Mouse (Mus musculus): Measurements from ENCODE around the gene Cdh16. TPM values are rescaled to one million over a fixed set of nuclear protein-coding genes. Genes with fewer than 3 reads are reported as not detected.

Cdh16 gene
- polyA plus RNA-seq, 1 experiment from 2014 or later, result not detected

DNA sequence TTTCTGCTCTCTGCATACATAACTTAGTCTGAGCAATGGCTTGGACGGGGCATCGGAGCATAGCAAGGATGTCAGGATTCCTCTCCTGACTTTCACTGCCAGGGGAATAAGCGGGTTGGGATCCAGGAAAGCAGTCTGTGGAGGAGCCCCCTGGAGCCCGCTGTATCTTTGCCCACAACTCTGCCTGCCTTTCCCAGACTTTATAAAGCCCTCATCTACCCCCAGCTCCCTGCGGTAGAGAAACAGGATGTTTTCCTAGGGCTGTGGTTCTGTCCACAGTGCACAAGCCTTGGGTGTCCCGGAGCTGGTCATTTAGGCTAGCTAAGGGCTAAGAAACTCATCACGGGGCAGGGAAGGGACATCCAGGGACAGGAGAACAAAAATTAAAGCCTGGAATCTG, 22.8 kb downstream of the Cdh16 start:
- Histone ChIP-seq H3K9me3 (ENCODE audit: control insufficient read depth) (no peaks in the 10 kb centered on the region), H3K4me3 (ENCODE audit: low read depth, low read length) (no peak overlapping the region), H3K27ac (ENCODE audit: low read depth, low read length) (no peak overlapping the region), H3K36me3 (ENCODE audit: control insufficient read depth, insufficient read depth) (peaks cover 3% of the 10 kb centered on the region; the same call in 1 of the 2 replicates), H3K4me1 (replicated peaks; ENCODE audit: control insufficient read depth, insufficient read depth, low read length) (peaks cover 5% of the 10 kb centered on the region; the same call in 1 of the 2 replicates), H3K27me3 (replicated peaks; ENCODE audit: control insufficient read depth, insufficient read depth, low read length) (no peaks in the 10 kb centered on the region), H3K9ac (ENCODE audit: low read depth, low read length) (no peak overlapping the region), H3K4me2 (replicated peaks; ENCODE audit: low read depth) (peak overlapping the region; percentile 59; the same call in 1 of the 2 replicates)
- no peak for ATAC-seq
- 32% methylated on average over 7 of the region's 7 CpGs for WGBS
- no peak for TF ChIP-seq CTCF (IDR thresholded peaks at IDR 0.05; ENCODE audit: low read depth)

- H3K9ac ChIP-seq (ENCODE audit: low read depth, low read length), result no peak overlapping the region
- H3K4me3 ChIP-seq (ENCODE audit: low read depth, low read length), result no peak overlapping the region
- no peak overlapping the region for H3K4me2 ChIP-seq (replicated peaks; ENCODE audit: low read depth)
- peaks cover 5% of the 10 kb centered on the region; the same call in 1 of the 2 replicates for H3K4me1 ChIP-seq (replicated peaks; ENCODE audit: control insufficient read depth, insufficient read depth, low read length)
- no peaks in the 10 kb centered on the region for H3K9me3 ChIP-seq (ENCODE audit: control insufficient read depth)
- no peak for ATAC-seq
- WGBS, result 34% methylated on average over 6 of the region's 6 CpGs
- H3K36me3 ChIP-seq (ENCODE audit: control insufficient read depth, insufficient read depth), result peaks cover 28% of the 10 kb centered on the region
- H3K27me3 ChIP-seq (replicated peaks; ENCODE audit: control insufficient read depth, insufficient read depth, low read length), result no peaks in the 10 kb centered on the region
- H3K27ac ChIP-seq (ENCODE audit: low read depth, low read length), result no peak overlapping the region
- no peak for TF ChIP-seq CTCF (IDR thresholded peaks at IDR 0.05; ENCODE audit: low read depth)
These were observed 25.7 kb downstream of the Cdh16 start for GRCm38 (mm10) chr8:104598496-104598895.

GRCm38 (mm10) chr8:104597656-104598055, 26.5 kb downstream of the Cdh16 start:
- Histone ChIP-seq H3K9me3 (ENCODE audit: control insufficient read depth) (no peaks in the 10 kb centered on the region), H3K9ac (ENCODE audit: low read depth, low read length) (no peak overlapping the region), H3K4me3 (ENCODE audit: low read depth, low read length) (no peak overlapping the region), H3K4me1 (replicated peaks; ENCODE audit: control insufficient read depth, insufficient read depth, low read length) (peaks cover 5% of the 10 kb centered on the region; the same call in 1 of the 2 replicates), H3K36me3 (ENCODE audit: control insufficient read depth, insufficient read depth) (peaks cover 29% of the 10 kb centered on the region), H3K27me3 (replicated peaks; ENCODE audit: control insufficient read depth, insufficient read depth, low read length) (no peaks in the 10 kb centered on the region), H3K4me2 (replicated peaks; ENCODE audit: low read depth) (no peak overlapping the region), H3K27ac (ENCODE audit: low read depth, low read length) (no peak overlapping the region)
- no peak for TF ChIP-seq CTCF (IDR thresholded peaks at IDR 0.05; ENCODE audit: low read depth)
- no peak for ATAC-seq
- 63% methylated on average over 6 of the region's 6 CpGs for WGBS

DNA sequence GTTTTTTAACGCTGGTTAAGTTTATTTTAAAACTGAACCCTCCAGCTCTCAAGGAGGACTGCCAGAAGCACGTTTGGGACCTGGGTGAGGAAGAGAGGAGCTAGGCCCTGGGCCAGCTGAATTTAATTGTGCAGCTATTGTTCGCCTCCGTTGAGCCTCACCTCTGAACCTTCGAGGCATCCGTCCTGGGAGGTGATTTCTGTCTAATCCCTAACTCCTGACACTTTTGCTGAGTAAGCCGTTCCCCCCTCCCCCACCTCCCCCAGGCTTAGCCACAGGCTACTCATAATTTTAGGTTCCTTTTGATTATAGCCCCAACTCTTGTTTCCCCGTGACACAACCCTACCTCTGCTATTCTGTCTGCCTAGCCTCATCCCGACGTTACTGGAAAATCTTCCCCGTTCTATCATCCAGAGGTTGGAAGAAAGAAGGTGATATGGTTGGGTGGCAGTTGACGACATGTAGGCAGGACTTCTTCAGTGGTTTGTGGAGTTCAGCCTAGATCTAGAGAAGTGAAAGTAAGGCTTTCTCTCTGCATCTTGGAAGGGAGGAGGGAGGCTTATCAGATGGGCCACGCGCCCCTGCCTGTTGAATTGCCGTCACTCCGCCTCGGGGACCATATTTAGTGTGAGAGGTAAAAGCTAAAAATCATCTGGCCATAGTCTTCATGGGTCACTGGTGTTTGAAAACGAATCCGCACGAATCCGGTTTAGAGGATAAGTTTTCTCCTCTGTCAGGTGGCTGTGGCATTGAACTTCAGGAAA, 28.2 kb downstream of the Cdh16 start:
- no peak for ATAC-seq
- H3K36me3 ChIP-seq (ENCODE audit: control insufficient read depth, insufficient read depth), result peaks cover 29% of the 10 kb centered on the region
- no peaks in the 10 kb centered on the region; the same call in 1 of the 2 replicates for H3K4me1 ChIP-seq (replicated peaks; ENCODE audit: control insufficient read depth, insufficient read depth, low read length)
- no peaks in the 10 kb centered on the region for H3K9me3 ChIP-seq (ENCODE audit: control insufficient read depth)
- TF ChIP-seq CTCF (IDR thresholded peaks at IDR 0.05; ENCODE audit: low read depth), result no peak
- 81% methylated on average over 21 of the region's 21 CpGs for WGBS
- no peak overlapping the region for H3K4me3 ChIP-seq (ENCODE audit: low read depth, low read length)
- H3K27me3 ChIP-seq (replicated peaks; ENCODE audit: control insufficient read depth, insufficient read depth, low read length), result no peaks in the 10 kb centered on the region
- H3K4me2 ChIP-seq (replicated peaks; ENCODE audit: low read depth), result no peak overlapping the region
- H3K27ac ChIP-seq (ENCODE audit: low read depth, low read length), result no peak overlapping the region
- no peak overlapping the region for H3K9ac ChIP-seq (ENCODE audit: low read depth, low read length)

DNA sequence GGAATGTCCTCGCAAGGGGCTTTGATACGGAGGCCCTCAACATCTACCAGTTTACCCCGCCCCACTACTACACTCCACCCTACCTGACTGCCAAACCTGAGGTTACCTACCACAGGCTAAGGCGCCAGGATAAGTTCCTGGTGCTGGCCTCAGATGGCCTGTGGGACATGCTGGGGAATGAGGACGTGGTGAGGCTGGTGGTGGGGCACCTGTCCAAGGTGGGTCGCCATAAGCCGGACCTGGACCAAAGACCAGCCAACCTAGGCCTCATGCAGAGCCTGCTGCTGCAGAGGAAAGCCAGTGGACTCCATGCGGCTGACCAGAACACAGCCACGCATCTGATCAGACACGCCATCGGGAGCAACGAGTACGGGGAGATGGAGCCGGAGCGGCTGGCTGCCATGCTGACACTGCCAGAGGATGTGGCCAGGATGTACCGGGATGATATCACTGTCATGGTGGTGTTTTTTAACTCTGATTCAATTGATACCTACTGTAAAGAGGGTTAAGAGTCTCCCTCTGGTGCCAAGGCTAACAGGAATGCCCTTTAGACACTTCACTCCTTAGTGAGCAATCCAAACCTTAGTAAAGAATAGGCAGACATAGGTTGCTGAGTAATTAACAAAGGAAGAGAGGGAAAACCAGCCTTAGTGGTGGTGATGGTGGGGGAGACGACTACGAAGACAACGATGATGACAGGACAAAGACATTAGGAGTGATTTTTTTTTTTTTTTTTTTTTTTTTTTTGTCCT, 29.4 kb downstream of the Cdh16 start:
- H3K4me1 ChIP-seq (replicated peaks; ENCODE audit: control insufficient read depth, insufficient read depth, low read length), result no peaks in the 10 kb centered on the region; the same call in 1 of the 2 replicates
- H3K27ac ChIP-seq (ENCODE audit: low read depth, low read length), result no peak overlapping the region
- 94% methylated on average over 19 of the region's 19 CpGs for WGBS
- no peaks in the 10 kb centered on the region for H3K9me3 ChIP-seq (ENCODE audit: control insufficient read depth)
- H3K36me3 ChIP-seq (ENCODE audit: control insufficient read depth, insufficient read depth), result peaks cover 29% of the 10 kb centered on the region
- no peak overlapping the region for H3K4me3 ChIP-seq (ENCODE audit: low read depth, low read length)
- no peak overlapping the region for H3K9ac ChIP-seq (ENCODE audit: low read depth, low read length)
- no peak for TF ChIP-seq CTCF (IDR thresholded peaks at IDR 0.05; ENCODE audit: low read depth)
- H3K27me3 ChIP-seq (replicated peaks; ENCODE audit: control insufficient read depth, insufficient read depth, low read length), result no peaks in the 10 kb centered on the region
- no peak for ATAC-seq
- H3K4me2 ChIP-seq (replicated peaks; ENCODE audit: low read depth), result no peak overlapping the region

- H3K4me1 ChIP-seq (replicated peaks; ENCODE audit: control insufficient read depth, insufficient read depth, low read length), result no peaks in the 10 kb centered on the region; the same call in 1 of the 2 replicates
- no peak overlapping the region for H3K27ac ChIP-seq (ENCODE audit: low read depth, low read length)
- no peaks in the 10 kb centered on the region for H3K27me3 ChIP-seq (replicated peaks; ENCODE audit: control insufficient read depth, insufficient read depth, low read length)
- H3K4me3 ChIP-seq (ENCODE audit: low read depth, low read length), result no peak overlapping the region
- H3K36me3 ChIP-seq (ENCODE audit: control insufficient read depth, insufficient read depth), result peaks cover 29% of the 10 kb centered on the region
- no peaks in the 10 kb centered on the region for H3K9me3 ChIP-seq (ENCODE audit: control insufficient read depth)
- TF ChIP-seq CTCF (IDR thresholded peaks at IDR 0.05; ENCODE audit: low read depth), result no peak
- WGBS, result 92% methylated on average over 31 of the region's 31 CpGs
- no peak overlapping the region for H3K9ac ChIP-seq (ENCODE audit: low read depth, low read length)
- no peak overlapping the region for H3K4me2 ChIP-seq (replicated peaks; ENCODE audit: low read depth)
- no peak for ATAC-seq
These were observed 30.5 kb downstream of the Cdh16 start for GRCm38 (mm10) chr8:104593536-104594325.
